Mouse (Mus musculus): Measurements from ENCODE around the gene Ophn1.

DNA sequence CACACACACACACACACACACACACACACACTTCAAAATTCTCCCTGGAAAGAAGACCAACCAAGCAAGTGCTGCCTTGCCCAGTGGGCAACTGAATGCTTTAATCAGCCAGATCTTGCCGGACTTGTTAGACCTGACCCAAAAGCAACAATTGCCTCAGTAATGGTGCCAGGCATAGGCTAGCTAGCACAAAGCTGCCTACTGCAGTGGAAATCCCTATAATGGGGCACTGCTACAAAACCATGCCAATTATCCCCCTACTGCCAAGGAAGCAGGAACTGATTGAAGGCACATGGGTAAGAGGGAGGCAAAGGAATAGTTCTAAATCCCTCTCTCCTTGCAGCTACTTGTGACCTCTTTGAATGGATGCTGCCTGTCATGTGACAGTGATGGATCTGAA, 18.8 kb downstream of the Ophn1 start:
- TF ChIP-seq CTCF (IDR thresholded peaks at IDR 0.05; ENCODE audit: low read depth, low read length) (no peak), POLR2A (IDR thresholded peaks at IDR 0.05; ENCODE audit: insufficient read depth, low read length) (no peak)

All from ES-Bruce4 (cell line).